Mouse (Mus musculus) urinary bladder, postnatal 10 days (tissue): Measurements from ENCODE around the gene Stk17b.

Experiments used
- DNase-seq: peaks from one replicate; pipeline ENCODE4 v3.0.0; 2022; ENCODE audit warnings: low spot score

Gene Stk17b

GRCm38 (mm10) chr1:53784721-53785418 lies at the start of gene Stk17b:
TSS of gene Stk17b (minus strand) at chr1:53785224.
- DNase-seq: peak; percentile 57

DNA sequence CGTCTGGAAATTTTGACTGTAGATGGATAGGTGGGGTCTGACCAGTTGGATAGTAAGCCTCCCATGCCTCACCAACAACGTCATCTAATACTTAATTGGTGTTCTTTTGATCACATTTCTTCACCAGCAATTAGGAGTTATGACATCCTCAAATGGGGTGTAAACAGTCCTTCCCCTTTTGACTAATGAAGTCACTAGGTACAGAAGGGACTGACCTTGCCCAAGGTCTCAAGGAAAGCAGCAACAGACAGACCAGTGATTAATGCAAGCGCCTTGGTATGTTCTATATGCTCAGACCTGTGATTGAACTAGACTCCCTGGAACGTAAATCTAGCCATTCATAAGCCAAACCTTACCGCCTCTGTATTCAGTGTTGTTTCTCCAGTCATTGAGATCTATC lies 45.3 kb upstream of the Stk17b start:
- DNase-seq: no peak

DNA sequence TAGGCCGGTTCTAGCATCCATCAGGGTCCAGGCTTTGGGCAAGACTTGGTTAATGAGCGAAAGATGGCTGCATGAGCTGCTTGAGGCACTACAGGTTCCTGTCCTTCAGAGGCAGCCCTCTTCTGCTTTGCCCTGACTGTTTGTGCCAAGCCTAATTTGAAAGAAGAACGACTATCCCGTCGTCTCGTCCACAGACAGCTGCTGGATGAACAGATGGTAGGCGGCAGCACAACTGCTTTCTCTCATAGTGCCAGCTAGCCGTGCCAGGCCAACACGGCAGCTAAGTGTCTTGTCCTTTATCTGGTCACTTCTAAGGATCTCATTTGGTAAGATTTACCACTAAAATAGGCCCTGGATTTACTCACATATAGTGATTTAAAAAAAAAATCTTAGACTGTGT lies 44.1 kb upstream of the Stk17b start:
- DNase-seq: no peak

DNA sequence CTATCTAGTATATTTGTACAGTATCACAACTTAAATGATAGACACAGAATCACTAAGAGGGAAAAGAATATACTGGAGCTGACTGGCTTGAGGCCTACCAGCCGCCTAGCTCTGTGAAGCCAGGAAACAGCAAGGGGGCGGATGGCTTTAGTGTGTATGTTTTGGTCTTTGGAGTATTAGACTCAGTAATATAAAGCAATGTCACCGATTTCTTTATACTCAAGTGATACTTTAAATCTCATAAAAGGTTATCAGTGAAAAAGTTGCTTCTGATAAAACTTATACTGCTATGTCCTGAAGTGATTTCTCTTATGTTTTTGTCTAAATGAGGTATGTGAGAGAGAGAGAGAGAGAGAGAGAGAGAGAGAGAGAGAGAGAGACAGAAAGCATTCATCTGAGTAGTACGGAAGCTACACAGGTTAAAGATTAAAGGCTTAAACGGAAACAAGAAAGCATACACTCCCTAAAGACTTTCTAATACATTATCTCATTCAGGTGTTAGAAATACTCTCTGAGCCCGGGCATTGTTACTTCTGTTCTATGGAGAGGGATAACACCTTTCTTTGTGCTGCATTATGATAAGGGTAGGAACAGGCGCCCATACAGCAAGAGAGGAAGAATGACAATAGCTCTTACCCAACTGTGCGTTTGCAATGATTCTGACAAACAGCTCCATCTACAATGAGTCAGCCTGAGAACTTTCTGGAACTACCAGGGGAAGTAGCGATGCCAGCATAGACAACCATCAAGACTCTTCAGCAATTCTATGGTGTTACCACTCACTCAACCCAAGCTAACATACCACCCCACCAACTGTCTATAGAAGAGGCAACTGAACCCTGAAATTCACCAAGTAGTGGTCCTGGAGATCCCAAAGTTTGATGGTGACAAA lies 39.7 kb upstream of the Stk17b start:
- no peak for DNase-seq

DNA sequence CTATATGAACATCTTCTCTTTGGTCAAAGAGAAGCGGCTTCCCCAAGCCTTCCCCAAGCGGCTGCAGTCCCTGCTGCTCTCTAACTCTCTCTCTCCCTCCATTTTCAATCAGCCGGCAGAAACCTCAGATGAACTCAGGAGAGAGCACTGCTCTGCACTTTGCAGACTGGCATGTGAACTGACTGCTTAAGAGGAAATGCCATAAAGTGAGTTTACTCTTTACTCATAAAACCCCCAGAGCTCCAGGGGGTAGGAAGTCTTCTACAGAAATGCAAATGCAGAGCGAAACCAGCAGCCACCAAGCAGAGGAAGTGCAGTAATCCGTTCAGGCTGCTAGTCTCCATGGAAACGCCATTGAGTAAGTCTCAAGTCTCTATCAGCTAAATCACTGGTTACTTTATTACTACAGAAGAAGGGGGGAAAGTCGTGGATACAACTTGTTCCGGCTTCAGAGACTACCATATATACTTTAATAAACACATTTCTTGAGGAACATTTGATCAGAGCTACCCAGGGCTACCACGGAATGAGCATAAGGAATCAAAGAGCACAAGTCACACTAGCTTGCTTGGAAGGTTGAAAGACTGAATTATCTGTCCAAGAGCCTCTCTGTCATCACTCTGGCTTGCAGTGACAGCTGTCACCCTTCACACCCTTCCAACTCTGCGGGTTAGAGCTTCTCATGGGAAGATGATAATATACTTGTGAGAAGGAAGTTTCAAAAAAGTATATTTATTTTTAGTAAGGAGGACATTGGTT lies 38.8 kb upstream of the Stk17b start:
- DNase-seq: no peak

DNA sequence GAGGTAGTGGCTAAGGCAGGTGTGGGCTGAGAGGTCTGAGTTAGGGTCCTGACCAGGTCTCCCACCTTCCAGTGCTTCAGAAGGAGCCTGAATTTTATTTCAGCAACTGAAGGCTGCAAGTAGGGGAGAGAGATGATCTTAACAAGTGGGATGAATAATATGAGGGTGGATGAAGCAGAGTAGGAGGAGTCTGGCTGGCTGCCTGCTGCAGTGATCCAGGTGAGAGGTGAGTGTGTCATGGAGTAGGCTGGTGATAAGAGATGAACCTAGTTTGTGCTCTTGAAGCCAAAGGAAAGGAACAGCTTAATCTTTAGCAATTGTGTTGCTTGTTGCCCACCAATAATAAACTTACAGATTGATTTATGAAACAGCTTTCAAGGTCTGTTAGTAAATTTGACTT lies 37.0 kb upstream of the Stk17b start:
- DNase-seq: no peak

GRCm38 (mm10) chr1:53820041-53820632 lies 35.1 kb upstream of the Stk17b start:
- no peak for DNase-seq

DNA sequence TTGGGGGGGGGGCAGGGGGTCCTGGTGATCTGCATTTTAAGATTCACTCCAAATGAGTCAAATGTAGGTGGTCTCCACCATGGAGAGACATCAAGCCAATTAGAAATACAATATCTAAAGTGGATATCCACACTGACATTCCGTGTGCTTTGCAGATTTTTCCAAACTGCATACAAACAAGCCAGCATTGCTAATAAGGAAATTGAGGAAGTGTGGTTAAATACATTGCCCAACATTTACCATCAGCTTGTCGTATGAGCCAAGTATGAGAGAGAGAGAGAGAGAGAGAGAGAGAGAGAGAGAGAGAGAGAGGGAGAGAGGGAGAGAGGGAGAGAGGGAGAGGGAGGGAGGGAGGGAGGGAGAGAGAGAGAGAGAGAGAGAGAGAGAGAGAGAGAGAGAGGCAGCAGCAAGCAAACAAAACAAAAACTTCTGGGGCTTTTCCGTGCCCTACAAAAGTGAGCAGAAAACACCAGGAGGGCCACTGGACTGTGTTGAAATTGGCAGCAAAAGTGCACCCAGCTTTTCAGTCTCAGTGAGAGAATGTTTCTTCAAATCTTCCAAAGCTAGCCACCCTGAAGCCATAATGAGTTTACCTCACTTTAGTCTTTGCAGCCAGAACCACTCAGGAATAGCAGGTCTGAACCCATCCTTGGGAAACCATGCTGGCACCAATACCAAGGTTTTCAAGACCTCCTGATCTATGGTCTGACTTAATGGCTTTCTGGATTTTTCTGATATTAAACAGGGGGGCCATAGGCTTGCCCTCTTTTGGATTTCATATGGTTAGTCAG lies 33.2 kb upstream of the Stk17b start:
- DNase-seq: no peak

GRCm38 (mm10) chr1:53816353-53816752 lies 31.3 kb upstream of the Stk17b start:
- no peak for DNase-seq

DNA sequence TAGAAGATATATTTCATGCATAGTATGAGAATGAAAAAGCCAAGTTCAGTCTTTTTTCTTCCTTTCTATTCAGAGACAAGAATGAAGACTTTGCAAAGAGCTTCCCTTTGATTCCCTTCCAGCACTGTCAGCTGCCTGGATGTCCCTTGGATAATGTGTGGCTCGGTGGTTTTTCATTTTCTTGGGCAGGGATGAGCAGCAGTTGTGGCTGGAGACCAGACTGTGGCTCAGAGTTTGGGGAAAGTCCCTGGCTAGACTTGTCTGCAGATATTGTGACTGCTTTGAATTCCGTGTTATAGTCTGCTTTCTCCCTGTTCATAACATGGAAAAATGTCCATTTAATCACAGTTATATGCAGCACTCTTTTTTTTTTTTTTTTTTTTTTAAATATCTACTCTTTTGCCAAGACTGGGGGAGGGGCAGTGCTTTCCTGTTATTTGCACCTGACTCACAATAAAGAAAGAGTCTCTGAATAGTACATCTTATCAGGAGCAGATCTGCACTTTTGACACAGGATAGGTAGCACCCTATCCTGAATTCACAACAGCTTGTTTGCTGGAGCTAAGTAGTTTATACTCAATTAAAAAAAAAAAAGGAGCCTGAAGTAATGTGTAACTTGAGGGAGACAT lies 29.2 kb upstream of the Stk17b start:
- no peak for DNase-seq

DNA sequence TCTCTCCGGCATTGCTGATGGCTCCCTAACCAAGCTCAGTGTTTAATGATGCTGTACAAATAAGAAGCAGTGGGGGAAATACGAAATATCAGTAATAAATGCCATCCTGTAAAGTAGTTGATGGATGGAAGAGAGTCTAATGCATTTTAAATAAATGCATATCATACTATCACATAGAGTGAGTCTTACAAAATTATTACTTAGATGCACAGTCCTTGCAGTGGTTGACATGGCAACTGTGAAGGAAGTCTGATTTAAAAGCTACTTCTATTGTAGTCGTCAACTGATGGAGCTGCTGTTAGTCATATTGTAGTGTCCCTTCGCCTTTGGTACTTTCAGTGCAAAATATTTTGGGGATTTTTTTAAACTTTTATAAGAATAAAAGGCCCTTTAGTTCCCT lies 26.9 kb upstream of the Stk17b start:
- DNase-seq: no peak

GRCm38 (mm10) chr1:53808229-53808628 lies 23.2 kb upstream of the Stk17b start:
- DNase-seq: no peak

DNA sequence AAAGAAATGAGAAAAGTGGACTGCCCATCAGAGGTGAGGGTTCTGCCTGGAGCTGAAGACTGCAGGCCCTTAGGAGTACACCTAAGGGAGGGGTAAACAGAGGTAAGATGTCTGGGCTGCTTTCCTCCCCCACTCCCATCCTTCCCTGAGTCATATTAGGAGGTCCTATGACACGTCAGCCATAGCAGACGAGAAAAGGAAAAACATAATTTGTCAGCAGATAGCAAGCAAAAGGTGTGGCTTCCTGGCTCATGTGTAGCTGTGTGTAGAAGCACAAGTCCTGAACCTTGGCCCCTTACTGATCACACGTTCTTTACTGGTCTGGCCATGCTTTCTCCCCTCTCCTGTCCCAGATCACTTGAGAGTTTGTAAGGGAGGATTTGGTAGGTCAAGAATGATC lies 12.8 kb upstream of the Stk17b start:
- DNase-seq: no peak

- no peak for DNase-seq
Measured at GRCm38 (mm10) chr1:53797074-53797473, 12.1 kb upstream of the Stk17b start.

DNA sequence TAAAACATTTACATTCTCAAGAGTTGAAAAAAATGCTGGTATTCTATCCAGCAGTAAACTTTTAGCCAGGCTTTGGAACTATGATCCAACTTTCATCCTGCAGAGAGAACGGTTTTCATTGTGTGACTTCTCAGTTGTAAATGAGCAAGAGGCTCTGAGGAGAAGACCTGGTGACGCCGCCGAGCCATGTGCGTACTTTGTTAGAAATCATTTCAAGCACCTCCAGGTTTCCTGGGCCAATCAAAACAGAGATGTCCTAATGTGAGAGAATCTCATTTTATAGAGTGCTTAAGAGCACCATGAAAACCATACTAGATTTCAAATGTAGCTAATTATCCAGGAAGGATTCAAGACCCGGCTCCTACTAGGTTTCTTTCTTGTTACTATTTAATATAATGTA lies 11.2 kb upstream of the Stk17b start:
- no peak for DNase-seq

- DNase-seq: no peak
Measured at GRCm38 (mm10) chr1:53795591-53795990, 10.6 kb upstream of the Stk17b start.

DNA sequence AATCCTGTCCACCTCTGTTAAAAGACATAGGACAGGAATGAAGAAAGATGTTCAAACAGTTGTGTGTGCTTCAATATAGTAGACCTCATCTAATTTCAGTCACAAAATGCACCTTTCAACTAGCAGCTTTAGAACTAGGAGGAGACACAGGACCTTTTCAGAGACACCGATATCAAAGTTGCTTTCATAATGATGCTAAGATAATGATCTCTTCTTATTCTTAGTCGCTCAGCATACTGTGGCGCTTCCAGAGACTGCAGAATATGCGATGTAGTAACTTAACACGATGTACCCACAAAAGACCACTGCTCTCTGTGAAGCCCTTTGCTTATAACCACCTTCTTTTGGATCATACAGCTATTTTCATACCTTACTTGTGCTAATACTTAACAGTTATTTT lies 10.1 kb upstream of the Stk17b start:
- no peak for DNase-seq

GRCm38 (mm10) chr1:53794279-53794678 lies 9.3 kb upstream of the Stk17b start:
- no peak for DNase-seq

DNA sequence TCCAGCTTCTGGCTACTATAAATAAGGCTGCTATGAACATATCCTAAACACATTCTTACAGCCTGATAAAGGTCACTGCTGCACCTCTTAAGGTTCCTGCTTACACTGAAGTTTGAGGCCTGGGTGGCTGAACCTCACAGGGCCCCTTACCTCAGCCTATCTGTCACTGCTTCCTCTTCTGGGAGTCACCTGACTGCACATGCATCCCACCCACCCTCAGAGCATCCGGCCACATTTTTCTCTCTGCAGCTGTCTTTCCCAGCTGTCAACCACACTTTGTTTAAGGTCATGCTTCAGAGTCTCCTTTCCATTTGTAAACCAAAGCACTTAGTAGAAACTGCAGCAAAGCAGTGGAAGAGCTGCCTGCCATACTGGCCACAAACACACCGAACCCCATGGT lies 6.3 kb upstream of the Stk17b start:
- DNase-seq: no peak

- DNase-seq: no peak
Measured at GRCm38 (mm10) chr1:53784291-53784720, 718 bp downstream of the Stk17b start.

GRCm38 (mm10) chr1:53782956-53783355 lies 2.1 kb downstream of the Stk17b start:
- DNase-seq: no peak
